Mouse (Mus musculus): ENCODE results near the gene Fads3.
A peak's percentile ranks its signal among the peaks of the same experiment; 100 is the strongest.

Gene Fads3

DNA sequence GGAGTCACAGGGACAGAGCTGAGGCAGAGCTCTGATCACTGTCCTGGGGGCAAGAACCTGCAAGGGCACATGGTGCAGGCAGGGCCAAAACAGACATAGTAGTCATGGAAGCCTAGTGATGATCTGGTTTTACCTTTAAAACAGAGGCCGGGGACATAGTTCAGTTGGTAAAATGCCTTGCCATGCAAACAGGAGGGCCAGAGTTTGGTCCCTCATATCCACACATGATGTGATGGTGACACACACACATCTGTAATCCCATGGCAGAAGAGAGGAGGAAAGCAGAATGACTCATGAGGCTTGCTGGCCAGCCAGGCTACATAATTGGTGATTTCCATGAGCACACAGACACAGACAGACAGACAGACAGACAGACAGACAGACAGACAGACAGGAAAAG, 66.8 kb downstream of the Fads3 start:
- DNase-seq (ENCODE audit: low read depth, low spot score), result peak; percentile 84

DNA sequence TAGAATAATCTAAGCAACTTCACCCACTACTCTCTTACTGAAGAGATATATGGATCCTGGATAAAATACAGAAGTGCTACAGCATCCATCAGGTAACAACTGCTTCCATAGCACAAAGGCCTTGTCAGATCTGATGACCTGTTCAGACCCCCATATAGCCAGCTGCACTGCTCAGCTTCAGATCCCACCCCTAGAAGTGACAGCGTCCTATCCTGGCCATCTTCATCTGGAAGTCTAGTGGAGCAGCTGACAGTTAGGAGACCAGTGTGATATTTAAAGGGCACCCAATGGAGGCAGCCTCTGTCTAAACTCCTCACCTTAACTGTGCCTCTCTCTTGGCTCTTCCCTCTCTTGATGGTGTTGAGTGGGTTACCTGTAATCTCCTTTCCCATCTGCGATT, 67.3 kb downstream of the Fads3 start:
- DNase-seq (ENCODE audit: low read depth, low spot score), result no peak

Measured in 3T3-L1 (cell line).